Mouse (Mus musculus) cerebellum, adult 2 months (tissue): ENCODE results near the gene Qdpr. TPM values are rescaled to one million over a fixed set of nuclear protein-coding genes. Genes with fewer than 3 reads are reported as not detected.

Experiments used
- DNase-seq, 2 experiments: peaks; one replicate each; pipeline ENCODE4 v3.0.0; 2021
- H3K27ac ChIP-seq: fragments of 200-500 bp; 2 replicates; pipeline ENCODE4 v1.5.1; 2012; ENCODE audit warnings: low read length, control low read depth, inconsistent platforms; ENCODE audit not compliant: insufficient read depth
- H3K27me3 ChIP-seq: fragments of 200-500 bp; 2 replicates; pipeline ENCODE4 v1.6.1; 2012; ENCODE audit warnings: inconsistent platforms, mild to moderate bottlenecking, low read length, moderate library complexity; ENCODE audit not compliant: control insufficient read depth, insufficient read depth
- H3K4me1 ChIP-seq: fragments of 200-500 bp; 2 replicates; pipeline ENCODE4 v1.6.1; 2011; ENCODE audit warnings: low read length; ENCODE audit not compliant: control insufficient read depth, insufficient read depth
- H3K4me3 ChIP-seq: fragments of 200-500 bp; replicated peaks from 2 replicates; pipeline ENCODE3; 2011; ENCODE audit warnings: mild to moderate bottlenecking, low read depth, low read length, control low read depth; ENCODE audit not compliant: insufficient read depth
- CTCF ChIP-seq: fragments of 200-500 bp; IDR thresholded peaks from 2 replicates; pipeline ENCODE4 v1.5.1; 2011; ENCODE audit warnings: low read depth, mild to moderate bottlenecking, control low read depth, low read length, moderate library complexity, borderline replicate concordance; ENCODE audit not compliant: insufficient read depth
- POLR2A ChIP-seq: fragments of 200-500 bp; IDR thresholded peaks from 2 replicates; pipeline ENCODE4 v1.6.1; 2011; ENCODE audit warnings: low read length, control low read depth, borderline replicate concordance; ENCODE audit not compliant: insufficient read depth
- WGBS: fragments of 180-500 bp; shearing (Covaris S2); methylation state at CpG from one replicate; pipeline ENCODE4 v1.1.7; 2018; 5-methylcytosine and 5-hydroxymethylcytosine counted together
- polyA plus RNA-seq: library from polyadenylated mRNA; depleted of rRNA; stranded (reverse); fragments of >200 nt; gene quantifications from 2 replicates; pipeline ENCODE4 v1.2.3, GENCODE M21; 2012; rRNA removed

The Qdpr gene
- polyA plus RNA-seq, 1 experiment: 593 TPM

GRCm38 (mm10) chr5:45416478-45416877 is 33.6 kb downstream of the Qdpr start:
- Histone ChIP-seq H3K27ac (no peak overlapping the region), H3K27me3 (no peaks in the 10 kb centered on the region), H3K4me3 (no peak overlapping the region), H3K4me1 (no peaks in the 10 kb centered on the region)
- WGBS: 92% methylated on average over 3 of the region's 3 CpGs
- TF ChIP-seq POLR2A (no peak), CTCF (no peak)
- DNase-seq: no peak

DNA sequence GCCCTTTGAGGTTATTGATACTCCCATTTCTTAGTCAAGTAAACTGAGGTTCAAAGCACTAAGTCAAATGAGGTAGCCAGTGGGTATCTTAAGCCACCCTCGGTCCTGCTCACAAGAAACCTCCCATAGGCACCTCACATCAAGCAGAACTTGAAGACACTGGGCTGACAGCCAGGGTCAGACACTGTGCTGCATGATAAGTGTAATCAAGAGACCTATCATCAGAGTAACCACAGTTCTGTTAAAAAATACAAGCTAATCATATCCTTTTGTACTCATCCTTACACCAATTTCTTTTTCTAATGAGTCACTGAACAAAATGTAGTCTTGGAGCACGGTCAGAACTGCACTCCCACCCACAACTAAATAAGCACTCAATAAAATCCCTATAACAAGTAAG is 43.9 kb downstream of the Qdpr start:
- TF ChIP-seq CTCF (no peak), POLR2A (no peak)
- 44% methylated on average over 2 of the region's 2 CpGs for WGBS
- Histone ChIP-seq H3K4me3 (no peak overlapping the region), H3K4me1 (no peaks in the 10 kb centered on the region), H3K27me3 (no peaks in the 10 kb centered on the region), H3K27ac (no peak overlapping the region)
- no peak for DNase-seq

- Histone ChIP-seq H3K27ac (no peak overlapping the region), H3K4me1 (no peaks in the 10 kb centered on the region), H3K27me3 (no peaks in the 10 kb centered on the region), H3K4me3 (no peak overlapping the region)
- peak; percentile 47 to 65 for DNase-seq
- 17% methylated on average over 11 of the region's 11 CpGs for WGBS
- TF ChIP-seq CTCF (peak; percentile 89), POLR2A (no peak)
Observed at GRCm38 (mm10) chr5:45402632-45403031, 47.4 kb downstream of the Qdpr start.

- Histone ChIP-seq H3K4me1 (no peaks in the 10 kb centered on the region), H3K27ac (no peak overlapping the region), H3K4me3 (no peak overlapping the region), H3K27me3 (no peaks in the 10 kb centered on the region)
- DNase-seq: no peak
- TF ChIP-seq POLR2A (no peak), CTCF (no peak)
- WGBS: 81% methylated on average over 2 of the region's 2 CpGs
Observed at GRCm38 (mm10) chr5:45384034-45384812, 65.8 kb downstream of the Qdpr start.

Other genes starting within 250 kb of the Qdpr start
- gene Clrn2, start 3.5 kb upstream of the Qdpr start, polyA plus RNA-seq: not detected in 2 replicates
- gene Lap3, start 43.1 kb upstream of the Qdpr start, polyA plus RNA-seq: 51.1 and 56.7 TPM in 2 replicates
- 131 and 134 TPM in 2 replicates for gene Med28, start 70.0 kb upstream of the Qdpr start, polyA plus RNA-seq
- 6.4 and 6.9 TPM in 2 replicates for gene Fam184b, start 189.4 kb upstream of the Qdpr start, polyA plus RNA-seq
- 0.10 and 0.11 TPM in 2 replicates for gene Ncapg, start 219.7 kb upstream of the Qdpr start, polyA plus RNA-seq